Mouse (Mus musculus) spleen, adult 2 months (tissue): ENCODE data around the gene Gse1. TPM values are rescaled to one million over a fixed set of nuclear protein-coding genes. Genes with fewer than 3 reads are reported as not detected.

Source experiments
- DNase-seq, 2 experiments: peaks; one replicate each; pipeline versions ENCODE4 v3.0.0 to v3.0.0-alpha.2; 2012 to 2021; ENCODE audit warnings: low spot score in 2 of 2, low read depth in 1 of 2
- H3K27ac ChIP-seq: fragments of 200-500 bp; 2 replicates; pipeline ENCODE4 v1.5.1; 2012; ENCODE audit warnings: low read length, inconsistent platforms; ENCODE audit not compliant: insufficient read depth
- H3K27me3 ChIP-seq: fragments of 200-500 bp; 2 replicates; pipeline ENCODE4 v1.6.1; 2012; ENCODE audit warnings: mild to moderate bottlenecking, moderate library complexity, low read length, inconsistent platforms; ENCODE audit not compliant: control insufficient read depth, insufficient read depth
- H3K36me3 ChIP-seq: fragments of 200-500 bp; 2 replicates; pipeline ENCODE4 v1.6.1; 2012; ENCODE audit warnings: mild to moderate bottlenecking, low read length, inconsistent platforms; ENCODE audit not compliant: control insufficient read depth, insufficient read depth
- H3K4me1 ChIP-seq: fragments of 200-500 bp; 2 replicates; pipeline ENCODE4 v1.6.1; 2011; ENCODE audit warnings: inconsistent platforms; ENCODE audit not compliant: control insufficient read depth, insufficient read depth, insufficient read length
- H3K4me3 ChIP-seq: fragments of 200-500 bp; 2 replicates; pipeline ENCODE4 v1.5.1; 2011; ENCODE audit warnings: mild to moderate bottlenecking, inconsistent platforms; ENCODE audit not compliant: insufficient read depth, insufficient read length; ENCODE audit errors: extremely low read depth
- CTCF ChIP-seq: fragments of 200-500 bp; IDR thresholded peaks from 2 replicates; pipeline ENCODE4 v1.5.1; 2011; ENCODE audit warnings: mild to moderate bottlenecking, inconsistent platforms; ENCODE audit not compliant: insufficient read depth, insufficient read length, insufficient replicate concordance; ENCODE audit errors: extremely low read depth
- POLR2A ChIP-seq: fragments of 200-500 bp; IDR thresholded peaks from 2 replicates; pipeline ENCODE4 v1.6.1; 2011; ENCODE audit warnings: low read depth, low read length, inconsistent platforms
- WGBS: fragments of 180-500 bp; shearing (Covaris S2); methylation state at CpG from one replicate; pipeline ENCODE4 v1.1.7; 2018; 5-methylcytosine and 5-hydroxymethylcytosine counted together
- polyA plus RNA-seq: library from polyadenylated mRNA; depleted of rRNA; stranded (reverse); fragments of >200 nt; gene quantifications from 2 replicates; pipeline ENCODE4 v1.2.3, GENCODE M21; 2012

The Gse1 gene
- polyA plus RNA-seq, 1 experiment = 39.2 TPM

- Histone ChIP-seq H3K4me1 (no peaks in the 10 kb centered on the region), H3K27ac (no peak overlapping the region), H3K4me3 (no peak overlapping the region), H3K27me3 (no peaks in the 10 kb centered on the region), H3K36me3 (no peaks in the 10 kb centered on the region)
- no peak for DNase-seq
- 86% methylated on average over 20 of the region's 20 CpGs for WGBS
- TF ChIP-seq CTCF (no peak), POLR2A (no peak)
Measured at GRCm38 (mm10) chr8:120520707-120521590, 292.7 kb downstream of the Gse1 start.

DNA sequence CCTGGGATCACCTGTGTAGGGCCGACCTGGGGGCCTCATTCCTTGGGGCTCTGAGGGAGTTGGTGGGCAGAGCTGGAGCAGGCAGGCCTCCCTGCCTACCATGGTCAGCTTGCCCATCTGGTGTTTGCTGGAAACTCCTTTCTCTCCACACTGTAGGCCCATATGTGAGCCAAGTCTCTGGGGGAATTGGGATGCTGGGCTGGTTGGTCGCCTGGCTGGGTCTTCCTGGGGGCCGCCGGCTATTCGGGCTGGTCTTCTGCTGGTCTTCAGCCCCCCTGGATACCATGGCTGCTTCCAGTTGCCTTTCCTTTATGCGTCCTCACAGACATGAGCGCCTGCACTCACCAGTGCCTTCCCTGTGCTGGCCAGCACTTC is 293.3 kb downstream of the Gse1 start:
- DNase-seq = no peak
- 88% methylated on average over 6 of the region's 7 CpGs for WGBS
- no peak overlapping the region for H3K4me3 ChIP-seq
- H3K4me1 ChIP-seq = peaks cover under 1% of the 10 kb centered on the region; the same call in 1 of the 2 replicates
- H3K36me3 ChIP-seq = no peaks in the 10 kb centered on the region
- no peaks in the 10 kb centered on the region for H3K27me3 ChIP-seq
- TF ChIP-seq POLR2A (no peak), CTCF (no peak)
- H3K27ac ChIP-seq = no peak overlapping the region

GRCm38 (mm10) chr8:120523641-120524040 is 295.4 kb downstream of the Gse1 start:
- WGBS = 81% methylated on average over 7 of the region's 7 CpGs
- peaks cover 3% of the 10 kb centered on the region; the same call in 1 of the 2 replicates for H3K4me1 ChIP-seq

GRCm38 (mm10) chr8:120525135-120525534 is 296.9 kb downstream of the Gse1 start:
- WGBS = 85% methylated on average over 1 of the region's 1 CpGs
- Histone ChIP-seq H3K4me3 (no peak overlapping the region), H3K36me3 (no peaks in the 10 kb centered on the region), H3K27me3 (no peaks in the 10 kb centered on the region), H3K4me1 (peaks cover 6% of the 10 kb centered on the region; the same call in 1 of the 2 replicates), H3K27ac (no peak overlapping the region)
- TF ChIP-seq POLR2A (no peak), CTCF (no peak)
- DNase-seq = no peak

More at GRCm38 (mm10) chr8:120523641-120524040, 295.4 kb downstream of the Gse1 start:
- Histone ChIP-seq H3K27ac (no peak overlapping the region), H3K4me3 (no peak overlapping the region), H3K27me3 (no peaks in the 10 kb centered on the region), H3K36me3 (no peaks in the 10 kb centered on the region)
- DNase-seq = no peak
- TF ChIP-seq POLR2A (no peak), CTCF (no peak)

- no peaks in the 10 kb centered on the region for H3K27me3 ChIP-seq
- no peak overlapping the region for H3K4me3 ChIP-seq
- no peak for DNase-seq
- TF ChIP-seq POLR2A = no peak
- TF ChIP-seq CTCF = no peak
- no peak overlapping the region for H3K27ac ChIP-seq
- no peaks in the 10 kb centered on the region for H3K36me3 ChIP-seq
- H3K4me1 ChIP-seq = peaks cover 6% of the 10 kb centered on the region; the same call in 1 of the 2 replicates
- WGBS = 85% methylated on average over 6 of the region's 6 CpGs
Measured at GRCm38 (mm10) chr8:120525832-120526231, 297.6 kb downstream of the Gse1 start.

- no peaks in the 10 kb centered on the region for H3K27me3 ChIP-seq
- TF ChIP-seq POLR2A (no peak), CTCF (no peak)
- H3K36me3 ChIP-seq = no peaks in the 10 kb centered on the region
- no peak overlapping the region for H3K4me3 ChIP-seq
- 11% methylated on average over 4 of the region's 4 CpGs for WGBS
- no peak overlapping the region for H3K27ac ChIP-seq
- DNase-seq = no peak
- H3K4me1 ChIP-seq = peaks cover 9% of the 10 kb centered on the region; the same call in 1 of the 2 replicates
Measured at GRCm38 (mm10) chr8:120526577-120526976, 298.3 kb downstream of the Gse1 start.

DNA sequence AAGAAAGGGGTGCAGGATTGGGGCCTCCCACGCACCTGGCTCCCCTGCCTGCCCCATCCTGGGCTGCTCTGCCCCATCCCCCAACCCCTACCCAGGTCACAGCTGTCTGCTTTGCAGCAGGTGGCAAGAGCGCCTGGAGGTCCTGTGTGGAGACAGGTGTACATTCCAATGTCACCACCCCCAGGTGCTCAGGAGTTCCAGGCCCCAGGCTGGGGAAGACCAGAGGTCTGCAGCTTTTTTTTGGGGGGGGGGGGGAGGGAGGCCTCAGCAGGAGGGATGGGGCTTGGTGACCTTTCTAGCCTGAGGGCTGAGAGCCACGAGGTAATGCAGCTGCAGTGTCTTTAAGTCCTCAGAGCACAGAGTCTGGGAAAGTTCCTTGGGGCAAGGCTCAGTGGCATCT is 300.1 kb downstream of the Gse1 start:
- 62% methylated on average over 3 of the region's 3 CpGs for WGBS
- Histone ChIP-seq H3K4me1 (peaks cover 23% of the 10 kb centered on the region; the same call in 1 of the 2 replicates), H3K36me3 (no peaks in the 10 kb centered on the region), H3K4me3 (no peak overlapping the region), H3K27ac (no peak overlapping the region), H3K27me3 (no peaks in the 10 kb centered on the region)
- no peak for DNase-seq
- TF ChIP-seq CTCF = no peak
- TF ChIP-seq POLR2A = no peak
